Mouse (Mus musculus) embryonic fibroblast, embryonic 13.5 days (primary cell): ENCODE measurements around the gene Ndnf.

Experiments
- CTCF ChIP-seq: IDR thresholded peaks from 2 replicates; pipeline ENCODE4 v1.5.1; 2011; ENCODE audit warnings: mild to moderate bottlenecking, control low read depth, low read length, moderate library complexity, borderline replicate concordance; ENCODE audit not compliant: insufficient read depth
- POLR2A ChIP-seq: IDR thresholded peaks from 2 replicates; pipeline ENCODE4 v1.6.1; 2011; ENCODE audit warnings: low read depth, mild to moderate bottlenecking, control low read depth, low read length, moderate library complexity

DNA sequence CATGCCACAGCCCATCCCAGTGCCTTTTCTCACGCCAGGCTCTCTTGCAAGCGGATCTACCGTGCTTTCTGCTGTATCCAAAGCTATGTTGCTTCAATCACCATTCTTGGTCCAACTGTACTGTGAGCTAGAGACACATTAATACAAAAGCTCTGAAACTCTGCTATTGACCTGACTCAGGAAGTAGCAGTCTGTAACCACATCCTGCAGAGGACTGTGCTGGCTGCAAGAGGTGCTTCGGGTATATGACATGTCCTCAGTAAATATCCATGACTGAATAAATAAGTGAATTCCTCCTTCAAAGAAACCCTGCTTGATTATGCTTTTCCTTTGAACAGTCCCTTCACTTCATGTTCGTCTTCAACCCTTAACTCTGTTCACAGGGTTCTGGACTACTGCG lies 23.7 kb upstream of the Ndnf start:
- TF ChIP-seq CTCF, result no peak
- TF ChIP-seq POLR2A, result no peak
